Mouse (Mus musculus): ENCODE results near the gene Crygs.

Gene Crygs

GRCm38 (mm10) chr16:22811477-22811876 lies at the start of gene Crygs:
Gene Crygs (minus strand): TSS chr16:22811577.
- no peak for DNase-seq (ENCODE audit: low spot score)

GRCm38 (mm10) chr16:22857431-22858113 lies 46.2 kb upstream of the Crygs start, which contains the start of the genes Tbccd1 and Dnajb11:
Gene Tbccd1 (minus strand): TSS chr16:22857669.
Gene Dnajb11 (plus strand): TSS chr16:22857845.
- DNase-seq (ENCODE audit: low spot score): peak; percentile 98

- DNase-seq (ENCODE audit: low spot score): no peak
Measured at GRCm38 (mm10) chr16:22856773-22857172, 45.4 kb upstream of the Crygs start.

DNA sequence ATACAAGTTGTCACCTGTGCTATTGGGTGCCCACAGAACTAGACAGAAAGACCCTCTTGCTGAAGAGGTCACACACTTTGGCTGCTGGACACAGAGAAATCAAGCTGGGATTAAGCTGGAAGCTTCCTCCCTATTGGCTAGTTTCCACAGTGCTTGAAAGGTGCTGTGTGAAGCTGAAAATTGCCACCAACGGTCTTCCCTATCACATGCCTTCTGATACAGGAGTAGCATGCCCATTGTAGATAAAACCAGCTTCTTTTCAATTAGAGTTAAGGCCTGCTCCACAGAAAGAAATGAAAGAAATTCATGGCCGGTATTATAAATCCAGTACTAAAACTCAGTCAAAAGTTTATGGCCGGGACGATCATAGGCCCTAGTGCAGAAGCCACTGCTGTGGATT lies 41.3 kb upstream of the Crygs start:
- peak; percentile 14 for DNase-seq (ENCODE audit: low spot score)

GRCm38 (mm10) chr16:22848331-22848730 lies 37.0 kb upstream of the Crygs start:
- peak; percentile 15 for DNase-seq (ENCODE audit: low spot score)

DNA sequence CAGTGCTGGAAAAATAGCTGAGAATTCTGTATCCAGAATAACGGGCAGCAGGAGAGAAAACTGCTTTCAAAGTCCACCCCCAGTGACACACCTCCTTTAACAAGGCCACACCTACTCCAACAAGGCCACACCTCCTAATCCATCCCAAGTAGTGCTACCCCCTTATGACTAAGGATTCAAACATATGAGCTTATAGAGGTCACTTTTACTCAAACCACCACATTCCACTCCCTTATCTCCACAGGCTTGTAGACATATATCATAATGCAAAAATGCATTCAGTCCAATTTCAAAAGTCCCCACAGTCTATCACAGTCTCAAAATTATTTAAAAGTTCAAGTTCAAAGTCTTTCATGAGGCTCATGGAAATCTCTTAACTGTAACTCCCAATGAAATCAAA lies 36.3 kb upstream of the Crygs start:
- DNase-seq (ENCODE audit: low spot score): no peak

- DNase-seq (ENCODE audit: low spot score): no peak
Measured at GRCm38 (mm10) chr16:22845481-22845880, 34.1 kb upstream of the Crygs start.

DNA sequence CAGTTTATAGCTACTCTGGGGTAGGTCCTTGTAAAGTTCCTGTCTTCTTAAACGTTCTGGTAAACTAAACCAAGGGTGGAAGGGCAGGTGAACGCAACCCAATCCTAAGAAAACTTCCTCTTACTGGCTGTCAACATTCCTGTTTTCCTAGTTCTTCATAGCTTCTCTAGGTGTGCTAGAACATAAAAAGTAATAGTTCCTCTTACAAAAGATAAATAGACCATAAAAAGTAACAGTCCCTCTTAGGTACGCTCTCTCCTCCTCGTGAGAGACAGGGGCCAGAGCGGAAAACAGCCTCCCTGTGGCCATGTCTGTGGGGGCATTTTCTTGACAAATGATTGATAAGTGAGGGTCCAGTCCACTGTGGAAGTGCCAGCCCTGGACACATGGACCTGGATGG lies 33.5 kb upstream of the Crygs start:
- no peak for DNase-seq (ENCODE audit: low spot score)

GRCm38 (mm10) chr16:22844061-22844801 lies 32.9 kb upstream of the Crygs start:
- peak; percentile 86 for DNase-seq (ENCODE audit: low spot score)

GRCm38 (mm10) chr16:22842871-22843270 lies 31.5 kb upstream of the Crygs start:
- DNase-seq (ENCODE audit: low spot score): no peak

DNA sequence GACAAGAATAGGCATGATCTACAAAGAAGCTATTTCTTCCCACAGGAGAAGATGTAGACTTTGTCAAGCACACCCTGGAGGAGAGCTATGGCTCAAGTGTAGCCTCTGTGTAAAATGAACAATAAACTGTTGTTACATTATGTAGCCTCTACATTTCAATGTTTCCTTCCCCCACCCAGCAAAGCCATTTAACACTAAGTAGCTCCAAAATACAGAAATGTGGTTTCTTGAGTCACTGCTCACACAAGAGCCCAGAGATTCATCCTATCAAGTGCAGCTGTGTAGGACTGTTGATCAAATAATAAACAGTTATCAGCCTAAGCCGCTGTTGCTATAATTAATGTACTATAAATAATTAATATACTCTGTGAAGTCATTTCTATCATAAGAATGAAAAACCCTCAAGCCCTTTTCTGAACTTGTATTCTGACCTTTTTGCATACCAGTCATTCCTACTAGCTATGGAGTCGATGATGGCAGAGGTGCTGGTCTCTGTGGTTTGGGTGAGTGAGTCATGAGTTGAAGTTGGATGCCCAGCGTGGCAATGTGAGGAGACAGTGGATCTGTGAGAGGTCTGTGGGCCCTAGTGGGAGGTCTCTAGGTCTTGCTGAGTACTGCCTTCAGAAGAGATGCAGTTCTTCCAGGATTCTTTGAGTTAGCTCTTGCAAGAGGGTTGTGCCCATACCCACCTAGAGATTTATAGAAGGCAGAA lies 27.9 kb upstream of the Crygs start:
- DNase-seq (ENCODE audit: low spot score): no peak

GRCm38 (mm10) chr16:22832932-22833525 lies 21.7 kb upstream of the Crygs start:
- no peak for DNase-seq (ENCODE audit: low spot score)

DNA sequence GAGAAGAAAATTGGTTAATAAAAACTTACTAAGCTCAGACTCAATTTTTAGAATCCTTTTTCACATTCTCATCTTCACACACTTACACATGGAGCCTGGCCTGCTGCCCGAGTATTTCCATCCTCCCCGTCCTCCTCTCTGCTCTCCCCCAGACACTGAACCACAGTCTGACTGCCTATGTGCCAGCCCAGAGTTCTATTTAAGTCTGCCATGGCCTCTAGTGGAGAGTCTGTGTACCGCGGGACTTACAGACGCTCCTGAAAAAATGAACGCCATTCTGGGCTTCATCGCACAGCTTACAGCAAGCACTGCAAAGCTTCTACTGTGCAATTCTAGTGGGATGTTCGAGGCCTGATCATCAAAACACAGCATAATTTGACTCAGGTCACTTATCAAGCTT lies 9.4 kb upstream of the Crygs start:
- DNase-seq (ENCODE audit: low spot score): no peak

DNA sequence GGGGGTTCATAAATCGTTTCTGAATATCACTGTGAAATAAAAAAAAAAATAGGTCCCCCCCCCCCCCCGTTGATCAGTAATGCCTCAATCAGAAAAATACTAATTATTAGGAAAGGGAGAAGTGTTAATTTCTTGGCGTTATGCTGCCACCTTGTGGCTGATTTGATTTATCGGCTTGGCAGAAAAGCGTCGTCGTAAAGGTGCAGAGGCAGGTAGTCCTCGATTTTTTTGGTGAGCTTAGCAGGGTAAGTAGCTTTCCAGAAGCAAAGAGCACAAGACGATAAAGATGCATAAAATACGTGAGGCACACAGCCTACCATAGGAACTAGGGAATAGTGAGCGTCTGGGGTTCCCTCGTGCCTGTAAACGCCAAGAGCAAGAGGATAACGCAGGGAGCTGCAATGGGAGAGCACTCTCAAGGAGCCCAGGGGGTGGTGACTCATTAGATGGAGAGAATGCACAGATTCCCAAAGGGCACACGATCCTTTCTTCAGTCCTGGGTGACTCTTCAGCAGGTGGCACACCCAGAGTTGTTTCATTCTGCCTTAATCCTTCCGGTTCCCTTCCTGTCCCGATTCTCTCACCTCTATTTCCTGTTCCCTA lies 3.8 kb downstream of the Crygs start:
- DNase-seq (ENCODE audit: low spot score): peak; percentile 67

DNA sequence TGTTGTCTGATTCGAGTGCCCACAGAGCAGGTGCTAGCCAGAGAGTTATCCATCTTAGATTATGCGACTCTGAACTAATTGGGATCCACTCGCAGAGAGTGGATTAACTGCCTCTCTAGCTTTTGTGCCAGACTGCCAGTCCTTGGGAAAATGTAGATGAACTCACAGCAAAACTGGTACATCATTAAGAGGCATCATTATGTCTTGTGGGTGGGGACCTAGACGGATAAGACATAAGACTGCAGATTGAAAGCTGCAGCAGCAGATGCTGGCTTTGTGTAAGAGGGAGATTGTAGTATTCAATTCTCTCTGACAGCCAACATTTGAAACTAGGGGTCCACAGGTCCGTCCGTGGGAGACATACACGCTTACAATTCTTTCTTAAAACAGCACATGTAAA lies 8.6 kb downstream of the Crygs start:
- DNase-seq (ENCODE audit: low spot score): no peak

- DNase-seq (ENCODE audit: low spot score): no peak
Measured at GRCm38 (mm10) chr16:22800849-22801109, 10.6 kb downstream of the Crygs start.

DNA sequence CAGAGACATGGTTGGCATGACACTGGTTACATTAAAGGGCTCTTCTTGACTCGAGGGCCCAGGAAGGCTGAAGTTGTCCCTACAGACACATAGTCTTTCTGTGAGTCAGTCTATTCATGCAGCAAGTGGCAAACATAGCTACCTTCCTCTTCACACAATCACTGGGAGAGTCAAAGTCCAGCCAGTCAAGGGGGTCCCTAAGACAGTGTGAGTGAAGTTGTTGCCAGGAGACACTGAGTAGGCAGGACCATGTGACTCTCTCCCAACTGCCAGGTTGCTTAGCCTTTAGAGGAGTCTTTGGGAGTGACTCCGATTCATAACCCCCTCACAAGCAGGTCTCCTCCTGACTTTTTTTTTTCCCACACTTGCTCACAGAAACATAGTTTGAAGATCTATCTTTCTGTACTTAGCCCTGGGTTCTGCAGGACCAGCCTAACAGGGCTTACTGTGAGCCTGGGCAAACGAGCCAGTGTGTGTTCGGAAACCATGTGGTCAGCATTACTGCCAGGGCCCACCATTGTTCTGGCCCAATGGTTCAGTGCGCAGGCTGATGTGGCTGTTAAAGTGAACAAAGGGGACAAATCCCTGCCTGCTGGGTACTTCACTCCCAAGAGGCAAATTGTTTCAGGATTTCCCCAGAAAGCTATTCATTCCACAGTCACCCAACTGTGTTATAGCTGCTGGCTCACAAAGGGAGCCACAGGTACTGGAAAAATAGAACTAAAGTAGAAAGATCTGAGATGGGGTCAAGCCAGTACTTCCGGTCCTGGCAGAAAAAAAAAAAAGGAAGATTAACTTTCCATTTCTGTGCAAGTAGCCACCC lies 11.1 kb downstream of the Crygs start:
- no peak for DNase-seq (ENCODE audit: low spot score)

DNA sequence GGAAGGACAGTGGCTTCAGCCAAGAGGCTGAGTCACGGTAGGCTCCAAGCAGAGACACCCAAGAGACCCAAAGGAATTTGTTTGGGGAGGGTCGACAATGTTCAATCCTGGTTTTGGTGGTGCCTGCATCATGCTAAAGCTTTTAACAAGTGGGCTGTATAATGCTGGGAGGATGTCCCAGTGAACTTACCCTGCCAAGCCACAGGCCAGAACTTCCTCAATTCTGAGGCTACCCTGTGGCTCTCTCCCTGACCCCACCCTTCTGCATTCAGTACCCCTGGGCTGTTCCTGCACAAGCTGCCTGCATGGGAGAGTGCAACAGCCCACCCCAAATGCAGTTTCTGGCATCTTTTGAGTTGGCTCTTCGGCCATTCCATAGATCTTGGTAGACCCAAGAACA lies 12.9 kb downstream of the Crygs start:
- no peak for DNase-seq (ENCODE audit: low spot score)

DNA sequence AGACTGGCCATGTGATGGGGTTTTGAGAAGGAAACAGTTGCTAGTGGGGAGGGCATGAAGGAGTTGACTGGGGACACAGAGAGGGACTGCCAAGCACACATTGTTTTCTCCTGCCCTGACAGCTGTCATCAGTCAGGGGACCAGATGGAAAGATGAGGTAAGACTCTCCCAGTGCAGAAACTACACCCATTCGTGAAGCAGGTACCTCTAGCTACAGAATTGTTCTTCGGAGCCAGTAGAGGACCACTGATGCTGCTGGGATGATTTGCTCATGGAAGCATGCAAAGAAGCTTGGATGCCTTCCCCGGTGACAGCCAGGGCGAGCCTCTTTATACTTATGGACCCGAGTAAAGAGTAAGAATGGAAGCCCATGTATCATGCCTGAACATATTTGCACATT lies 13.9 kb downstream of the Crygs start:
- no peak for DNase-seq (ENCODE audit: low spot score)

- no peak for DNase-seq (ENCODE audit: low spot score)
Measured at GRCm38 (mm10) chr16:22795497-22795896, 15.9 kb downstream of the Crygs start.

DNA sequence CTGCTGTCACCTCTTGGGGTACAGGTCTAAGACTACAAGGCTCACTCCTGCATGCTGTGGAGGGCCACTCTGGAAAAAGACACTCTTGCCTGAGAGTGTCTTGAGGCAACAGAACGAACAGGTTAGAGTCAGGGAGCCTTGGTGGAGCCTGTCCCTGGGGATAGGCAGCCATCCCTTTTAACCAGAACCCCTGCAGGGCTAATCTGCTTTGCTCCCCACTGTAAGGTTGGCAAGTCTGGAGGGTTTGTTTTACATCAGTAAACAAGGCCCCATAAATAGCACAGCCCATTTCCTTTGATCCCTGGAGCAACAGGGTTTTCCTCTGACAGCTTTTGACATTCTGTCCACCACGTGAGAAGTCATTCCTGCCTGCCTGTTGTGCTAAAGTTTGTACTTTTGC lies 20.1 kb downstream of the Crygs start:
- DNase-seq (ENCODE audit: low spot score): no peak
